Mouse (Mus musculus): ENCODE data around the gene Nme7. TPM values are rescaled to one million over a fixed set of nuclear protein-coding genes. Genes with fewer than 3 reads are reported as not detected.

Gene Nme7
- polyA plus RNA-seq, 1 experiment from 2014 or later: 14.1 TPM

- Histone ChIP-seq H3K36me3 (no peaks in the 10 kb centered on the region; the same call in 1 of the 2 replicates), H3K4me2 (no peak overlapping the region), H3K4me3 (replicated peaks) (no peak overlapping the region), H3K27me3 (peaks cover 31% of the 10 kb centered on the region), H3K4me1 (replicated peaks) (peaks cover 21% of the 10 kb centered on the region), H3K27ac (no peak overlapping the region), H3K9ac (no peak overlapping the region), H3K9me3 (replicated peaks) (no peaks in the 10 kb centered on the region)
- ATAC-seq (ENCODE audit: low read depth) (no peak), DNase-seq (no peak)
- 57% methylated on average over 6 of the region's 6 CpGs for WGBS (ENCODE audit: insufficient replicate concordance)
Measured at GRCm38 (mm10) chr1:164452580-164452979, 148.7 kb downstream of the Nme7 start.

- Histone ChIP-seq H3K4me2 (no peak overlapping the region), H3K27me3 (peaks cover 36% of the 10 kb centered on the region), H3K9me3 (replicated peaks) (no peaks in the 10 kb centered on the region), H3K4me3 (replicated peaks) (no peak overlapping the region), H3K36me3 (no peaks in the 10 kb centered on the region), H3K4me1 (replicated peaks) (peaks cover 27% of the 10 kb centered on the region), H3K9ac (no peak overlapping the region), H3K27ac (no peak overlapping the region)
- WGBS (ENCODE audit: insufficient replicate concordance): 73% methylated on average over 8 of the region's 8 CpGs
- no peak for ATAC-seq (ENCODE audit: low read depth)
- DNase-seq: no peak
Measured at GRCm38 (mm10) chr1:164453146-164453545, 149.2 kb downstream of the Nme7 start.

GRCm38 (mm10) chr1:164453739-164454138, 149.8 kb downstream of the Nme7 start:
- DNase-seq (no peak), ATAC-seq (ENCODE audit: low read depth) (no peak)
- Histone ChIP-seq H3K9ac (no peak overlapping the region), H3K27ac (no peak overlapping the region), H3K4me3 (replicated peaks) (no peak overlapping the region), H3K9me3 (replicated peaks) (no peaks in the 10 kb centered on the region), H3K36me3 (no peaks in the 10 kb centered on the region), H3K27me3 (peaks cover 42% of the 10 kb centered on the region), H3K4me1 (replicated peaks) (peaks cover 33% of the 10 kb centered on the region), H3K4me2 (no peak overlapping the region)
- WGBS (ENCODE audit: insufficient replicate concordance): 52% methylated on average over 5 of the region's 5 CpGs

- no peak for ATAC-seq (ENCODE audit: low read depth)
- Histone ChIP-seq H3K4me2 (peak overlapping the region; percentile 30), H3K4me3 (replicated peaks) (peak overlapping the region; percentile 12; the same call in 1 of the 2 replicates), H3K27ac (no peak overlapping the region), H3K27me3 (peaks cover 54% of the 10 kb centered on the region), H3K4me1 (replicated peaks) (peaks cover 34% of the 10 kb centered on the region), H3K9ac (no peak overlapping the region), H3K36me3 (no peaks in the 10 kb centered on the region), H3K9me3 (replicated peaks) (no peaks in the 10 kb centered on the region)
- WGBS (ENCODE audit: insufficient replicate concordance): 43% methylated on average over 14 of the region's 14 CpGs
- no peak for DNase-seq
Measured at GRCm38 (mm10) chr1:164454747-164455400, 151.0 kb downstream of the Nme7 start.

GRCm38 (mm10) chr1:164455614-164456013, 151.7 kb downstream of the Nme7 start:
- Histone ChIP-seq H3K4me3 (replicated peaks) (0 out of 2 replicates have a peak overlapping the region, but pooled peaks have one; percentile 60), H3K4me1 (replicated peaks) (peaks cover 31% of the 10 kb centered on the region), H3K27me3 (peaks cover 59% of the 10 kb centered on the region), H3K4me2 (peak overlapping the region; percentile 69), H3K36me3 (no peaks in the 10 kb centered on the region), H3K27ac (no peak overlapping the region), H3K9ac (no peak overlapping the region), H3K9me3 (replicated peaks) (no peaks in the 10 kb centered on the region)
- ATAC-seq (ENCODE audit: low read depth) (no peak), DNase-seq (no peak)
- 59% methylated on average over 7 of the region's 7 CpGs for WGBS (ENCODE audit: insufficient replicate concordance)

GRCm38 (mm10) chr1:164456065-164456464, 152.1 kb downstream of the Nme7 start:
- H3K36me3 ChIP-seq: no peaks in the 10 kb centered on the region
- no peak overlapping the region for H3K9ac ChIP-seq
- peaks cover 63% of the 10 kb centered on the region for H3K27me3 ChIP-seq
- H3K27ac ChIP-seq: no peak overlapping the region
- 28% methylated on average over 6 of the region's 6 CpGs for WGBS (ENCODE audit: insufficient replicate concordance)
- H3K4me2 ChIP-seq: peak overlapping the region; percentile 69
- H3K4me1 ChIP-seq (replicated peaks): peaks cover 31% of the 10 kb centered on the region
- DNase-seq (no peak), ATAC-seq (ENCODE audit: low read depth) (no peak)
- H3K4me3 ChIP-seq (replicated peaks): peak overlapping the region; percentile 60
- H3K9me3 ChIP-seq (replicated peaks): no peaks in the 10 kb centered on the region

GRCm38 (mm10) chr1:164456731-164457130, 152.8 kb downstream of the Nme7 start:
- ATAC-seq (ENCODE audit: low read depth) (no peak), DNase-seq (no peak)
- Histone ChIP-seq H3K9me3 (replicated peaks) (no peaks in the 10 kb centered on the region), H3K27me3 (peaks cover 70% of the 10 kb centered on the region), H3K9ac (0 out of 2 replicates have a peak overlapping the region, but pooled peaks have one; percentile 65), H3K4me1 (replicated peaks) (peaks cover 31% of the 10 kb centered on the region), H3K27ac (no peak overlapping the region), H3K4me3 (replicated peaks) (peak overlapping the region; percentile 60), H3K36me3 (no peaks in the 10 kb centered on the region), H3K4me2 (peak overlapping the region; percentile 69)
- WGBS (ENCODE audit: insufficient replicate concordance): 13% methylated on average over 8 of the region's 8 CpGs

GRCm38 (mm10) chr1:164457531-164458244, 153.8 kb downstream of the Nme7 start:
- under 1% methylated on average over 75 of the region's 76 CpGs for WGBS (ENCODE audit: insufficient replicate concordance)
- ATAC-seq (ENCODE audit: low read depth) (peak; percentile 64), DNase-seq (no peak)
- H3K4me1 ChIP-seq (replicated peaks): peaks cover 30% of the 10 kb centered on the region
- H3K9me3 ChIP-seq (replicated peaks): no peaks in the 10 kb centered on the region
- peaks cover 72% of the 10 kb centered on the region for H3K27me3 ChIP-seq
- H3K9ac ChIP-seq: peak overlapping the region; percentile 65
- H3K4me2 ChIP-seq: peak overlapping the region; percentile 69
- H3K4me3 ChIP-seq (replicated peaks): peak overlapping the region; percentile 60
- no peaks in the 10 kb centered on the region for H3K36me3 ChIP-seq
- H3K27ac ChIP-seq: peak overlapping the region; percentile 58; the same call in 1 of the 2 replicates

- peaks cover 25% of the 10 kb centered on the region for H3K4me1 ChIP-seq (replicated peaks)
- ATAC-seq (ENCODE audit: low read depth): peak; percentile 85
- H3K4me3 ChIP-seq (replicated peaks): peak within 1 kb of the TSS; percentile 60
- under 1% methylated on average over 34 of the region's 35 CpGs for WGBS (ENCODE audit: insufficient replicate concordance)
- peak within 1 kb of the TSS; percentile 65 for H3K9ac ChIP-seq
- H3K27me3 ChIP-seq: peaks cover 72% of the 10 kb centered on the region
- no peaks in the 10 kb centered on the region for H3K36me3 ChIP-seq
- H3K4me2 ChIP-seq: peak within 1 kb of the TSS; percentile 69
- no peaks in the 10 kb centered on the region for H3K9me3 ChIP-seq (replicated peaks)
- peak; percentile 46 for DNase-seq
- H3K27ac ChIP-seq: peak within 1 kb of the TSS; percentile 58
Measured at GRCm38 (mm10) chr1:164458245-164458613, 154.3 kb downstream of the Nme7 start, which contains the start of gene Atp1b1. Gene Atp1b1 (minus strand): TSS chr1:164458355.

- Histone ChIP-seq H3K36me3 (no peaks in the 10 kb centered on the region), H3K4me3 (replicated peaks) (peak overlapping the region; percentile 60), H3K4me2 (peak overlapping the region; percentile 69), H3K27me3 (peaks cover 72% of the 10 kb centered on the region), H3K4me1 (replicated peaks) (peaks cover 23% of the 10 kb centered on the region), H3K9me3 (replicated peaks) (no peaks in the 10 kb centered on the region), H3K9ac (no peak overlapping the region), H3K27ac (peak overlapping the region; percentile 37)
- DNase-seq (peak; percentile 20), ATAC-seq (ENCODE audit: low read depth) (peak; percentile 68)
- 3% methylated on average over 22 of the region's 22 CpGs for WGBS (ENCODE audit: insufficient replicate concordance)
Measured at GRCm38 (mm10) chr1:164458621-164459051, 154.7 kb downstream of the Nme7 start.

- H3K4me2 ChIP-seq: peak overlapping the region; percentile 69
- H3K9ac ChIP-seq: no peak overlapping the region
- peak overlapping the region; percentile 60 for H3K4me3 ChIP-seq (replicated peaks)
- no peak for DNase-seq
- no peaks in the 10 kb centered on the region for H3K9me3 ChIP-seq (replicated peaks)
- H3K27ac ChIP-seq: peak overlapping the region; percentile 37; the same call in 1 of the 2 replicates
- WGBS (ENCODE audit: insufficient replicate concordance): 36% methylated on average over 12 of the region's 12 CpGs
- peaks cover 72% of the 10 kb centered on the region for H3K27me3 ChIP-seq
- ATAC-seq (ENCODE audit: low read depth): no peak
- no peaks in the 10 kb centered on the region for H3K36me3 ChIP-seq
- H3K4me1 ChIP-seq (replicated peaks): peaks cover 22% of the 10 kb centered on the region
Measured at GRCm38 (mm10) chr1:164459127-164459905, 155.4 kb downstream of the Nme7 start.

All from liver, embryonic 13.5 days (tissue).